ENCODE assay signal across 9 mouse cellular contexts in the genomic region with DNA sequence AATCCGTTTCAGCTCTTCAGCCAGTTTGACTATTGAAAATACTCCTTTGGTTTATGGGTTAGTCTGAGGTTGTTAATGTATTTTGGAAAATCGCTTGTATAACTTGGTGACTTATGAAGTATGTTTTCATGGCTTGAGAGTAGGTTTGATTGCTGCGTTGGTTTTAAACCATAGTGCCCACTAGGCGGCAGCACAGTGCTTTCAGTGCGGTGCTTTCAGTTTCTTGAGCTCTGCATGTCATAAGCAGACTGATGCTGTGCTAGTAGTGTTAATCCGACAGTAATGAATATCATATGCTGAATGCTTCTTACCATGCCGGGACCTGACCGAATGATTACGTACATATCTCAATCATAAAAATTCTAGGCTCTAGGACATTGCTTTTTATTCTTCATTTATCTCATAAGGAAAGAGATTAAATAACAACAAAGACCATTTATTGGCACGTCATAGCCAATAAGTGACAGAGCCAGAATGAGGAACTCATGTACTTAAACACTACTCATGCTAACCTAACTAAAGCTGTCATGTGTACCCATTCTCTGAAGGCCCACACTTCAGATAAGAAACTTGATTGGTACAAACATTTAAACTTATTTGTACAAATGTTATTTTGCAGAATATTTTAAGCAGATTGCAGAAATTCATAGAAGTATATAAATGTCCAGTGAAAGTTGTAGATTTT. TPM values are rescaled to one million over a fixed set of nuclear protein-coding genes. Genes with fewer than 3 reads are reported as not detected.
DNase-seq lines count a peak whose midpoint lies in the region; ATAC-seq and TF ChIP-seq lines count a peak whose summit lies in the region.
"Had no signal": no experiment of that assay in that cellular context is flagged by ENCODE, and none has a peak within 500 bp of the region (broad histone marks: within the 10 kb centered on the region; RNA-seq: fewer than 3 reads in every experiment).

No protein-coding gene starts in this region.

- no peaks in the 10 kb centered on the region for H3K4me1 ChIP-seq in liver, adult 2 months (ENCODE audit: control insufficient read depth, insufficient read depth, low read length)
- H3K4me1 ChIP-seq in liver, embryonic 12.5 days: no peaks in the 10 kb centered on the region
- no peaks in the 10 kb centered on the region for H3K4me1 ChIP-seq in stomach, embryonic 14.5 days (ENCODE audit: control insufficient read depth, insufficient read depth, low read length)
- H3K4me1 ChIP-seq: embryonic facial prominence, embryonic 12.5 days had no signal

- H3K9ac ChIP-seq in liver, adult 2 months (ENCODE audit: low read depth, low read length): no peak overlapping the region
- H3K9ac ChIP-seq in liver, embryonic 12.5 days: no peak overlapping the region
- H3K9ac ChIP-seq in stomach, embryonic 14.5 days (replicated peaks; ENCODE audit: low read depth, low read length): no peak overlapping the region
- H3K9ac ChIP-seq: embryonic facial prominence, embryonic 12.5 days had no signal

- 18% methylated on average over 10 of the region's 10 CpGs for WGBS in liver, adult 2 months
- 24% methylated on average over 10 of the region's 10 CpGs for WGBS in liver, embryonic 12.5 days (ENCODE audit: insufficient replicate concordance)
- 22% methylated on average over 10 of the region's 10 CpGs for WGBS in stomach, embryonic 14.5 days

- DNase-seq in liver, adult 2 months (ENCODE audit: extremely low read depth, low read depth, low spot score): peak; percentile 66
- DNase-seq in cerebellum, postnatal 10 days: peak; percentile 89 to 91
- DNase-seq in frontal cortex, postnatal 25 days (ENCODE audit: low spot score in 2 of 2): peak; percentile 73 to 74
- peak; percentile 84 for DNase-seq in kidney, adult 18-20 months
- peak; percentile 82 for DNase-seq in left cerebral cortex, postnatal 4 days

- H3K27me3 ChIP-seq in liver, adult 2 months (ENCODE audit: control insufficient read depth, insufficient read depth, low read length): no peaks in the 10 kb centered on the region
- H3K27me3 ChIP-seq in liver, embryonic 12.5 days (replicated peaks): no peaks in the 10 kb centered on the region
- H3K27me3 ChIP-seq in stomach, embryonic 14.5 days (ENCODE audit: control insufficient read depth, insufficient read depth, low read length): no peaks in the 10 kb centered on the region
- H3K27me3 ChIP-seq: embryonic facial prominence, embryonic 12.5 days had no signal

- no peak for TF ChIP-seq POLR2A in liver, adult 2 months (IDR thresholded peaks at IDR 0.05; ENCODE audit: extremely low read depth, insufficient read depth, low read length)

- H3K36me3 ChIP-seq in liver, adult 2 months (ENCODE audit: control insufficient read depth, insufficient read depth, low read length): no peaks in the 10 kb centered on the region
- no peaks in the 10 kb centered on the region for H3K36me3 ChIP-seq in liver, embryonic 12.5 days
- H3K36me3 ChIP-seq in stomach, embryonic 14.5 days (ENCODE audit: control insufficient read depth, insufficient read depth, low read length): no peaks in the 10 kb centered on the region
- H3K36me3 ChIP-seq: embryonic facial prominence, embryonic 12.5 days had no signal

- no peaks in the 10 kb centered on the region for H3K79me2 ChIP-seq in liver, adult 2 months (ENCODE audit: control insufficient read depth, insufficient read depth, low read length)

- H3K4me3 ChIP-seq in liver, adult 2 months (ENCODE audit: insufficient read depth, low read depth, low read length): no peak overlapping the region
- H3K4me3 ChIP-seq in liver, embryonic 12.5 days: no peak overlapping the region
- no peak overlapping the region for H3K4me3 ChIP-seq in stomach, embryonic 14.5 days (ENCODE audit: low read depth, low read length)
- H3K4me3 ChIP-seq: embryonic facial prominence, embryonic 12.5 days had no signal

- no peaks in the 10 kb centered on the region for H3K9me3 ChIP-seq in liver, embryonic 12.5 days (replicated peaks)
- H3K9me3 ChIP-seq in stomach, embryonic 14.5 days (ENCODE audit: control insufficient read depth, low read depth, low read length): no peaks in the 10 kb centered on the region
- H3K9me3 ChIP-seq: embryonic facial prominence, embryonic 12.5 days had no signal

- ATAC-seq in liver, embryonic 12.5 days: no peak
- ATAC-seq in monocyte, adult 5-6 weeks (replicated peaks; ENCODE audit: insufficient number of reproducible peaks, low FRiP score, low TSS enrichment, poor library complexity, severe bottlenecking): peak; percentile 76
- peak; percentile 58; the same call in 1 of the 2 replicates for ATAC-seq in stomach, embryonic 14.5 days (ENCODE audit: insufficient number of reproducible peaks, insufficient read depth, low FRiP score, low read depth)

- intact Hi-C loops in left cerebral cortex, postnatal 4 days (cut with DNase I): loop anchor here (5.0 kb wide), 1 partner anchor 344 kb away; no protein-coding TSS in a partner anchor

- peak; percentile 73 for TF ChIP-seq CTCF in liver, adult 2 months (IDR thresholded peaks at IDR 0.05; ENCODE audit: low read depth, low read length)

- H3K27ac ChIP-seq in liver, adult 2 months (replicated peaks; ENCODE audit: insufficient read depth, low read depth, low read length): no peak overlapping the region
- no peak overlapping the region for H3K27ac ChIP-seq in liver, embryonic 12.5 days
- no peak overlapping the region for H3K27ac ChIP-seq in stomach, embryonic 14.5 days (ENCODE audit: low read length)
- H3K27ac ChIP-seq: embryonic facial prominence, embryonic 12.5 days had no signal

- no peak overlapping the region for H3K4me2 ChIP-seq in liver, embryonic 12.5 days
- no peak overlapping the region for H3K4me2 ChIP-seq in stomach, embryonic 14.5 days (replicated peaks; ENCODE audit: low read depth, low read length)
- H3K4me2 ChIP-seq: embryonic facial prominence, embryonic 12.5 days had no signal

RNA-seq across cellular contexts. Expression of a gene that starts 20.4 kb away (rescaled TPM):
- 3.1 and 4.9 TPM in 2 replicates for total RNA-seq in liver, adult 2 months (2014; rRNA removed)
- polyA plus RNA-seq in liver, adult 2 months (2012; rRNA removed): 0.56 TPM in 1 of 2 replicates, not detected in the other
- polyA plus RNA-seq in liver, embryonic 12.5 days (2016; fragmentation: Nextera tagmentation; extraction: Ambion mirVana): 3.7 and 4.8 TPM in 2 replicates
- 1 to 10 TPM in 1 of 2 experiments, not detected in 1; 3.5 TPM for total RNA-seq in left cerebral cortex, postnatal 4 days (2021)
- 6.2 to 29.1 TPM in 2 of 3 replicates, not detected in the other for total RNA-seq in monocyte, adult 5-6 weeks (2017)
- 6.6 and 9.2 TPM in 2 replicates for polyA plus RNA-seq in stomach, embryonic 14.5 days (2014; fragmentation: Nextera tagmentation; extraction: Ambion mirVana)

RNA-seq across cellular contexts. Expression of a gene that starts 38.3 kb away (rescaled TPM):
- total RNA-seq in liver, adult 2 months (2014; rRNA removed): 0.37 and 0.60 TPM in 2 replicates
- polyA plus RNA-seq in liver, adult 2 months (2012; rRNA removed): 0.05 TPM in 1 of 2 replicates, not detected in the other
- polyA plus RNA-seq in liver, embryonic 12.5 days (2016; fragmentation: Nextera tagmentation; extraction: Ambion mirVana): 0.16 and 0.23 TPM in 2 replicates
- total RNA-seq in left cerebral cortex, postnatal 4 days (2021): under 1 TPM; 0.42 to 0.85 TPM
- 1.8 to 2.7 TPM (median 2.4 TPM) in 3 replicates for total RNA-seq in monocyte, adult 5-6 weeks (2017)
- 6.5 and 6.6 TPM in 2 replicates for polyA plus RNA-seq in stomach, embryonic 14.5 days (2014; fragmentation: Nextera tagmentation; extraction: Ambion mirVana)
